Mouse (Mus musculus): ENCODE measurements at regions not wholly inside any gene's neighbourhood (a gene's known extent, or its start where the extent isn't known, plus 50 kb on each side); places are given as distances from the start of the nearest gene placed in this dataset.

- Histone ChIP-seq H3K4me1 (ENCODE audit: control insufficient read depth in 1 of 2, insufficient read depth in 2 of 2, low read length in 2 of 2) (no peaks in the 10 kb centered on the region), H3K79me2 (ENCODE audit: control insufficient read depth, insufficient read depth, low read length, poor library complexity) (no peaks in the 10 kb centered on the region), H3K4me3 (ENCODE audit: control insufficient read depth in 1 of 2, insufficient read depth in 1 of 2, low read depth in 2 of 2, low read length in 2 of 2) (no peak overlapping the region), H3K9me3 (replicated peaks; ENCODE audit: insufficient read depth, low read length) (no peaks in the 10 kb centered on the region), H3K27me3 (ENCODE audit: control insufficient read depth in 1 of 2, insufficient read depth in 2 of 2, low read length in 2 of 2) (no peaks in the 10 kb centered on the region), H3K9ac (ENCODE audit: control insufficient read depth, low read depth, low read length, poor library complexity, severe bottlenecking) (no peak overlapping the region), H3K27ac (ENCODE audit: control insufficient read depth, low read depth, low read length) (no peak overlapping the region), H3K36me3 (ENCODE audit: control insufficient read depth in 1 of 2, insufficient read depth in 2 of 2, low read length in 2 of 2) (no peaks in the 10 kb centered on the region)
- TF ChIP-seq NELFE (IDR thresholded peaks at IDR 0.05; ENCODE audit: low read depth, low read length) (no peak), HCFC1 (IDR thresholded peaks at IDR 0.05; ENCODE audit: low read depth, low read length) (no peak), RCOR1 (IDR thresholded peaks at IDR 0.05; ENCODE audit: low read depth, low read length) (no peak), MAX (IDR thresholded peaks at IDR 0.05; ENCODE audit: low read length) (no peak), NRF1 (IDR thresholded peaks at IDR 0.05; ENCODE audit: insufficient read depth, low read depth, low read length, poor library complexity, severe bottlenecking) (no peak), MYB (IDR thresholded peaks at IDR 0.05; ENCODE audit: low read depth, low read length) (no peak), ELF1 (IDR thresholded peaks at IDR 0.05; ENCODE audit: low read depth, low read length) (no peak), MXI1 (IDR thresholded peaks at IDR 0.05; ENCODE audit: low read depth, low read length) (no peak), RAD21 (IDR thresholded peaks at IDR 0.05; ENCODE audit: low read depth, low read length) (no peak), ETS1 (IDR thresholded peaks at IDR 0.05; ENCODE audit: low read depth, low read length) (no peak), TAL1 (IDR thresholded peaks at IDR 0.05; ENCODE audit: low read length) (no peak), POLR2A (IDR thresholded peaks at IDR 0.05; ENCODE audit: control insufficient read depth in 1 of 2, insufficient read depth in 1 of 2, low read depth in 1 of 2, low read length in 2 of 2, poor library complexity in 1 of 2) (no peak), GABPA (IDR thresholded peaks at IDR 0.05; ENCODE audit: low read depth, low read length) (no peak), POLR2AphosphoS5 (IDR thresholded peaks at IDR 0.05; ENCODE audit: borderline replicate concordance, low read depth, low read length) (no peak), ZNF384 (IDR thresholded peaks at IDR 0.05; ENCODE audit: low read depth, low read length) (no peak), POLR2AphosphoS2 (IDR thresholded peaks at IDR 0.05; ENCODE audit: low read length) (no peak), ZKSCAN1 (IDR thresholded peaks at IDR 0.05; ENCODE audit: low read depth, low read length) (no peak), MAFK (IDR thresholded peaks at IDR 0.05; ENCODE audit: borderline replicate concordance, low read depth, low read length) (no peak), CHD1 (IDR thresholded peaks at IDR 0.05; ENCODE audit: low read depth, low read length) (no peak), SIN3A (IDR thresholded peaks at IDR 0.05; ENCODE audit: low read length) (no peak)
- no peak for DNase-seq (ENCODE audit: low read depth, low spot score)
These were observed 273.8 kb downstream of the Fam173b start for GRCm38 (mm10) chr15:31875436-31875835.

DNA sequence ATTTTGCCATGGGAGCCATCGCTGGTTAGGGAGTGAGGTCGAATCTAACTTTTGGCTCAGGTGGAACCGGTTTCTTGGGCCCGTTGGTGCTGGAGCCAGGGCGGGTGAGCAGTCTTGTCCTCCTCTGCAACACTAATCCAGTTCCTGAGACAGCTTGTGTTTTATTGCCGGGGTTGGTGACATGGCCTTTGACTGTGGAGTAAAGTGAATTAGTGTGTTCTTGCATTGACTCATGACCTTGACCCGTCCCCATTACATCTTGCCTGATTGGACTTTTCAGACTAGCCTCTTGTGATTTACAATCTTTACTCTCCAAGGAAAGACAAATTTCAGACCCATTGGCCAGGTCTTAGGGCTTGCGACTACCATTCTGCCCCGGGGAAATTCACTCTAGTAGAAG, 278.8 kb downstream of the Fam173b start:
- Histone ChIP-seq H3K4me1 (ENCODE audit: control insufficient read depth in 1 of 2, insufficient read depth in 2 of 2, low read length in 2 of 2) (no peaks in the 10 kb centered on the region), H3K36me3 (ENCODE audit: control insufficient read depth in 1 of 2, insufficient read depth in 2 of 2, low read length in 2 of 2) (no peaks in the 10 kb centered on the region), H3K27ac (ENCODE audit: control insufficient read depth, low read depth, low read length) (no peak overlapping the region), H3K9me3 (replicated peaks; ENCODE audit: insufficient read depth, low read length) (no peaks in the 10 kb centered on the region), H3K27me3 (ENCODE audit: control insufficient read depth in 1 of 2, insufficient read depth in 2 of 2, low read length in 2 of 2) (no peaks in the 10 kb centered on the region), H3K4me3 (ENCODE audit: control insufficient read depth in 1 of 2, insufficient read depth in 1 of 2, low read depth in 2 of 2, low read length in 2 of 2) (no peak overlapping the region), H3K79me2 (ENCODE audit: control insufficient read depth, insufficient read depth, low read length, poor library complexity) (no peaks in the 10 kb centered on the region), H3K9ac (ENCODE audit: control insufficient read depth, low read depth, low read length, poor library complexity, severe bottlenecking) (no peak overlapping the region)
- DNase-seq (ENCODE audit: low read depth, low spot score), result no peak
- TF ChIP-seq UBTF (IDR thresholded peaks at IDR 0.05; ENCODE audit: borderline replicate concordance, insufficient read depth, low read depth, low read length) (no peak), CHD1 (IDR thresholded peaks at IDR 0.05; ENCODE audit: low read depth, low read length) (no peak), MYC (IDR thresholded peaks at IDR 0.05; ENCODE audit: low read depth, low read length) (no peak), E2F4 (IDR thresholded peaks at IDR 0.05; ENCODE audit: borderline replicate concordance, low read depth, low read length) (no peak), SIN3A (IDR thresholded peaks at IDR 0.05; ENCODE audit: low read length) (no peak), NRF1 (IDR thresholded peaks at IDR 0.05; ENCODE audit: insufficient read depth, low read depth, low read length, poor library complexity, severe bottlenecking) (no peak), MAFK (IDR thresholded peaks at IDR 0.05; ENCODE audit: borderline replicate concordance, low read depth, low read length) (no peak), POLR2A (IDR thresholded peaks at IDR 0.05; ENCODE audit: control insufficient read depth in 1 of 2, insufficient read depth in 1 of 2, low read depth in 1 of 2, low read length in 2 of 2, poor library complexity in 1 of 2) (no peak), ZKSCAN1 (IDR thresholded peaks at IDR 0.05; ENCODE audit: low read depth, low read length) (no peak), ETS1 (IDR thresholded peaks at IDR 0.05; ENCODE audit: low read depth, low read length) (no peak), POLR2AphosphoS2 (IDR thresholded peaks at IDR 0.05; ENCODE audit: low read length) (no peak), MAX (IDR thresholded peaks at IDR 0.05; ENCODE audit: low read length) (no peak), MAZ (IDR thresholded peaks at IDR 0.05; ENCODE audit: low read depth, low read length) (no peak), ZMIZ1 (IDR thresholded peaks at IDR 0.05; ENCODE audit: low read depth, low read length) (no peak), MYB (IDR thresholded peaks at IDR 0.05; ENCODE audit: low read depth, low read length) (no peak), CHD2 (IDR thresholded peaks at IDR 0.05; ENCODE audit: low read length) (no peak)
